Mouse (Mus musculus): ENCODE measurements around the gene Dlx2.

The Dlx2 gene

GRCm38 (mm10) chr2:71546640-71547071 is at the start of gene Dlx2:
Gene Dlx2, minus strand, starts transcription at chr2:71546754.
- peak; percentile 37 to 49 for DNase-seq

- no peak for DNase-seq
Observed at GRCm38 (mm10) chr2:71594466-71594865, 47.9 kb upstream of the Dlx2 start.

- no peak for DNase-seq
Observed at GRCm38 (mm10) chr2:71589114-71589513, 42.6 kb upstream of the Dlx2 start.

GRCm38 (mm10) chr2:71581488-71581887 is 34.9 kb upstream of the Dlx2 start:
- no peak for DNase-seq

GRCm38 (mm10) chr2:71580632-71581466 is 34.3 kb upstream of the Dlx2 start:
- DNase-seq, result peak; percentile 15 to 27

GRCm38 (mm10) chr2:71577059-71577458 is 30.5 kb upstream of the Dlx2 start:
- no peak for DNase-seq

GRCm38 (mm10) chr2:71573736-71574135 is 27.2 kb upstream of the Dlx2 start:
- no peak for DNase-seq

- DNase-seq, result no peak
Observed at GRCm38 (mm10) chr2:71566466-71566865, 19.9 kb upstream of the Dlx2 start.

- DNase-seq, result no peak
Observed at GRCm38 (mm10) chr2:71556071-71556470, 9.5 kb upstream of the Dlx2 start.

- DNase-seq, result no peak
Observed at GRCm38 (mm10) chr2:71551704-71552103, 5.2 kb upstream of the Dlx2 start.

- no peak for DNase-seq
Observed at GRCm38 (mm10) chr2:71550330-71550729, 3.8 kb upstream of the Dlx2 start.

GRCm38 (mm10) chr2:71547829-71548228 is 1.3 kb upstream of the Dlx2 start:
- peak in 1 of 2 experiments; percentile 48 for DNase-seq

GRCm38 (mm10) chr2:71545882-71546639 is 493 bp downstream of the Dlx2 start:
- no peak for DNase-seq

GRCm38 (mm10) chr2:71545401-71545881 is 1.1 kb downstream of the Dlx2 start:
- no peak for DNase-seq

- no peak for DNase-seq
Observed at GRCm38 (mm10) chr2:71544391-71545285, 1.9 kb downstream of the Dlx2 start.

- DNase-seq, result no peak
Observed at GRCm38 (mm10) chr2:71543948-71544347, 2.6 kb downstream of the Dlx2 start.

- DNase-seq, result no peak
Observed at GRCm38 (mm10) chr2:71543531-71543930, 3.0 kb downstream of the Dlx2 start.

GRCm38 (mm10) chr2:71542816-71543301 is 3.7 kb downstream of the Dlx2 start:
- DNase-seq, result no peak

GRCm38 (mm10) chr2:71542227-71542815 is 4.2 kb downstream of the Dlx2 start:
- no peak for DNase-seq

GRCm38 (mm10) chr2:71541418-71542226 is 4.9 kb downstream of the Dlx2 start:
- DNase-seq, result no peak
